Mouse (Mus musculus): Measurements from ENCODE around the gene Ptprk.

The Ptprk gene

GRCm38 (mm10) chr10:28074653-28075451 is at the start of gene Ptprk:
Ptprk (plus strand) TSS chr10:28074820.
- DNase-seq = peak; percentile 75 to 86

DNA sequence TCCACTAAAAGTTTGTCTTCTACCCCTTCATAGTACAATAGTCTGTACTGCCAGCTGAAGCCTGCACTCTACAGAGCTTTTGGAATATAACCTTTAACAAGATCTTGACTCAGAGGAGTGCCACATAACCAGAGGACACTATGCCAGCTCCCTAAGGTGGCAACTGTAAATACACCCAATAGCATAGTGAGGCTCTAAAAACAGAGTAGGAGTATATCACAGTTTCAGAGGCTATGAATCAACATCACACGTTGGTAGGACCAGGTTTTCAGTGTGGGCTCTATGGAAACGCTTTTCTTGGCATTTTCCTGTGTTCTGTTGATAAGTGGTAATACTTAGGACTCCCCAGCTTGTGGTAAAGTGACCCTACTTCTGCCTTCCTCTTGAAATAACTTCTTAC is 46.8 kb upstream of the Ptprk start:
- DNase-seq = no peak

DNA sequence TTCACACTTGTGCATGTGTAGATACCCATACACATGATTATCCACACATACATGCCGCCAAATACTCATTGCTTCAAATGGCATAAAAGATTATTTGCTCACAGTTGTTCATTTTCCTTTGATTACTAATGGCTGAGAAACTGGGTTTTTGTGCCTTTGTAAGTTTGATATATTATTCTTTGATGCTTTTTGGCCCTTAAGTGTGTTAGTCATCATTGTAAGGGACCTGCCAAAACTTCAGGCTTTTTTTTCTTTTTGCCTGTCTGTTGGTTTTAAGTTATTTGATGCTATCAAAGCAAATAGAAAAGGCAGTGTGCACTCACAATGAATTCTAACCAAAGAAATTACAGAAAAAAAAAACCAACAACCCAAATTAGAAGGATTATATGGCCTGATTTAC is 38.2 kb upstream of the Ptprk start:
- DNase-seq = no peak

DNA sequence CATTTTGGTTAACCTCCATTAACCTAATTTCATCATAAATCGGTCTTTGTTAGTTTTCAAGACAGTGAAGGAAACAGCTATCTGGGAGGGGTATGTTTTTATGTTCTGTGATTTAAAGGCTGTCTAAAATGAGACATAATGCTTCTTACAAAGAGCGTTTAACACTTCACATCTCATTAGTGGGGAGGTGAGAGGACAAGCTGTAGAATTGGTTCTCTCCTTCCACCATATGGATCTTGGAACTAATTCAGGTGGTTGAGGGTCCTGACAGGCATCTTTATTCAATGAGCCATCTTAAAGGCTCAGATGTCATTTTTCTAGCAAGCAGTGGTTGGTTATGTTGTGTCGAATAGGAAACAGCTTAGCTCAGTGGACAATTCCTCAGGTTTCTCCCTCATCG is 19.9 kb upstream of the Ptprk start:
- DNase-seq = no peak

DNA sequence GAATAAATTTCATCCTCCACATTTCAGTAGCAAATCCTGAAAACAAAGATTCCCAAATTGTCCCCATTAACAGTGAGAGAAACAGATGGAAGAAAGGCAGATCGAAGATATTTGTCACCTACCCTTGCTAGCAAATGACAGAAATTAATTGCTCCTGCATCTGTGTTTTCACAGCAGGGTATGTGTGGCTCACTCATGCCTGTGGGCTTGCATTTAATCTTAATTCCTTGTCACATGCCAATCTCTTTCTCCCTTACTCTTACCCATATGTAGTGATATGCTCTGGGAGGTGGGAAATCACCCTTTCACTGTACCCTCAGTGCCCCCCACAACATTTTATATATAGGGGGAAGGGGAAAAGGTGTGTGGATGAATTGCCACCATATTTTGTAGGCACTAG is 15.4 kb upstream of the Ptprk start:
- DNase-seq = no peak

- DNase-seq = no peak
Measured at GRCm38 (mm10) chr10:28067997-28068396, 6.6 kb upstream of the Ptprk start.

DNA sequence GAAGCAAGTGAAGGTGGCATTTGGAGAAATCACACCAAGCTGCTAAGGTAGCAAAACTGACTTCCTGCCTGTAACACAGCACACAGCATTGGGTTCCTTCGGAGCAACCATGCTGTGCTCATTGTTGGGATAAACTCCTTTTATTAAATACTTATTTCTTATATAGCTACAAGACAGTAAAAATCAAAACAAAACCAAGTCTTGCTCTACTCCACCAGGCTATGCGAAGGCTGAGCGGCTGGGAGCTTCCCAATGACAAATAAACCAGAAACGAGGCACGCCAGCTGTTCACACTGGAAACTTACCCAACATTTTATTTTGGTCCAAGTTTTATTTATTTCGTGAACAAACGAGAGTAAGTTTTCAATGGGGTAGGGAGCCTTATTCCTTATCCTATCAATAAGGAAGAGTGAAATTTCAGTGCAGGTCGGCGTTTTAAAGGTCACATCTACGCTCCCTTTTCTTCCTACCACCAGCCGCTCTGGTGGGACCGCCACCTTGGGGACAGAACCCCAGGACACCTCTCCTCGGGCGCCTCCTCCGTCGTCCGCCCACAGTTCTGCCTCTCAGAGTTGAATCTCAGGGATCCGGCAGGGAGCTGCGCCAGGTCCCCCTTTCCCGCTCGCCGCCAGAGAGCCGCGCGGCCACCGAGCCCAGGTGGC is 498 bp upstream of the Ptprk start:
- peak in 1 of 2 experiments; percentile 8 for DNase-seq

DNA sequence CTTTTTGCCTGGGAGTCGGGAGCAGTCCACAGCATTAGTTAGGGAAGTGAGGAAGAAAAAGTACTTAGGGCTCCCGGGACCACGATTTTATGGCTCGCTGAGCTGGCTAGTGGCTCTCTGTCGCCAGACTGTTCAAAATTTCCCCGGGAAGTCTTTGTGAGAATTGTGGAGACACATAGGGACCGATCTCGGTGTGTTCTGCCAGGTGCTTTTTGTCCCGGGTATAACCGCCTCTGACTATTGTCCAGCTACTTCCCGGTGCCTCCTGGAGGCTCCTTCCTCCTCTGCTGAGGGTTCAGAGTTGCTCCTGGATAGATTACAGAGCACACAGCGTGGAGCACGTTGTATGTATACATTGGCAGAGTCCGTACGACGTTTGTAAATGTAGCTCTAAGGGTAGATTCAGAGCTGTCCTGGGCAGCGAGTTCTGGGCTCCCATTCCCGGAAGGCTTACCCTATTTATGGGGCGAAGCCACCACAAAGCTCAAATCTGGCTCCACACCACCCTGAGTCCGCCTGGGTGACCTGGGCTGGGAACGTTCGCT is 943 bp downstream of the Ptprk start:
- peak; percentile 22 to 32 for DNase-seq

- peak; percentile 27 to 28 for DNase-seq
Measured at GRCm38 (mm10) chr10:28076036-28076855, 1.6 kb downstream of the Ptprk start.

DNA sequence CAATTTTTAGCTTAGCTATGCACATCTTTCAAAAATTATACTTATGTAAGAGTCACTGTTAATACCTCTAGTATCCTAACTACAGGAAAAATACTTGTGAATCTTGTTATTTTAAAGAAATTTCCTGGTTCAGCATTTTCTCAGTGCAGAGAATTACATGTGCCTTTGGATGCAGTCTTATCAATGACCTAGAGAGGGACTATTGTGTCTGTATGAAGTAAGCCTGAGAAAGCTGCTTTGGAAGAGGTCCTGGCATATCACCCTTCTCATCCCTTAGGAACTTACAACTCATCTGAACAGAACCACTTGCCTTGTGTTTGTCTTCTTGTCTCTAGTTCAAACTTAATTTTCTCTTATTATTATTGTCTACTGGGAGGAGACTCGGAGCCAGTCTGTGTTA is 3.6 kb downstream of the Ptprk start:
- no peak for DNase-seq

- no peak for DNase-seq
Measured at GRCm38 (mm10) chr10:28081221-28081620, 6.6 kb downstream of the Ptprk start.

- DNase-seq = no peak
Measured at GRCm38 (mm10) chr10:28083183-28083582, 8.6 kb downstream of the Ptprk start.

DNA sequence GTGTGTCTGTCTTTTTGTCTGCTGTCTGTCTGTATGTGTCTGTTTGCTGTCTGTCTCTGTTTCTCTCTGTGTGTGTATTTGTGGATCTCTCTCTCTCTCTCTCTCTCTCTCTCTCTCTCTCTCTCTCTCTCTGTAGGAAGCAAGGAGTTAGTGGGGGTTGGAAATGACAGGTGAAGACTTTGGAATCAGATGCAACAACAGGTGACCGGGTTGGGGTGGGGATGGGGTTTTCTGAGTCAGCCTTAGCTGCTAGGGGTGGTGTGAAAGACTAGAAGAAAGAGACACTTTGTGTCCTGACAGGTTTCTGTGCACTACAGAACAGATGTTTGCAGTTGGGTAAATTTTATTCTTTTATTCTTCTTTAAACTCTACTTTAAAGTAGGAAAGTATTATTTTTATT is 9.0 kb downstream of the Ptprk start:
- no peak for DNase-seq

- DNase-seq = no peak
Measured at GRCm38 (mm10) chr10:28087341-28087740, 12.7 kb downstream of the Ptprk start.

- no peak for DNase-seq
Measured at GRCm38 (mm10) chr10:28087749-28088148, 13.1 kb downstream of the Ptprk start.

GRCm38 (mm10) chr10:28096007-28096406 is 21.4 kb downstream of the Ptprk start:
- DNase-seq = no peak

DNA sequence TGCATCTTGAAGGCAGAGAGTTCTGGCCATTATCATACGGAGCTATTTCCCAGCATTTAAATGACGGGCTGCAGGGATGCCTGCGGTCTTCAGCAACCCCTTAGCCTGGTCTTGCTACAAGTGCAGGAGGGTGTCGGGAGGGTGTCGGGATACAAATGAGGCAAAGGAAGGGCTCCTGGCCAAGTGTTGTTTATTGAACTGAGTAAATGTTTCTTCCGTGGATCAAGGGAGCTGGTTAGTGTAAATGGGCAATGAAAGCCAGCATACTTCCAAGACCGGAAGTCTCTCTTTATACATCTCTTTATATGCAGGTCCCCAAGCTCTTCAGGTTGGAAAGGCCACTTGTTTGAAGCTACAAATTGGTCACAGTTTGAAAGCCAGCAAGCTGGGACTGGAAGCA is 23.0 kb downstream of the Ptprk start:
- DNase-seq = no peak

GRCm38 (mm10) chr10:28098923-28099322 is 24.3 kb downstream of the Ptprk start:
- no peak for DNase-seq

DNA sequence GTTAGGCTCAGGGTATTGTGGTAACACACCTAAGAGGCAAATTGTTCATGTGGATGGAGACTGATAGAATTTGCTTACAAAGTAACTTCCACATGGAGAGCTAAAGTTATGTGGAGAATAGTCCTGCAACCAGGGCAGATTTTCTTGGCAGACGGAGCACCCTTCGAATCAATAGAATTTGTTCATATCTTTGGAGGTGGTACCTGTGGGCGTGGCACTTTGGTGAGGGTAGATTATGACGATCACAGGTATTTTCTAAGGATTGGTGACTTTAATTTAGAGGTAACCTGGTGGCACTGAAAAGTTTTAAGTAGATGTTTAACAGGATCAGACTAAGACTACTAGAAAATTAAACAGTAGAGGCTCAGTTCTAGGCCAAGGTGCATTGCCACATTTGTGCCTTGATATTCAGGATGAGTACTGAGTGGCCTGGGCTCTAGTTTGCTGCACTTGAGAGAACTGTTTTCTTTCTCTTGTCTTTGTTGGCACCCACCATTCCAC is 28.8 kb downstream of the Ptprk start:
- DNase-seq = no peak

DNA sequence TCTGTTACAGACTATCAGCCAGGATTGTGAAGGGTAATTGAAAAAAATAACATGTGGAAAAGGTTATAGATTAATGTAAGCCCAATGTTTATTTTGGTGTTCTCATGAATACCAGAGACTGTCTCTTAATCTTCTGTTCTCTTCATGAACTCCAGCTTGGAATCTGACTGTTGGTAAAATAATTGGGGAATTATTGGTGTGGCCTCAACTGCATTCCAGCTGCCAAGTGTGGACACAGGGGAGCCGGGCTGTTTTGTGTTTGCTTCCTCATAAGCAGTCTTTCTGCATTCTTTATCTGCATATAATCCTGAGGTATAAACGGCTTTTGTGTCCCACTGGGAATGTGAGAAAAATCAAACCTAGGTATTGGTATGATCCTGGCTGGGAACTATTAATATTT is 29.3 kb downstream of the Ptprk start:
- DNase-seq = no peak

GRCm38 (mm10) chr10:28105247-28105646 is 30.6 kb downstream of the Ptprk start:
- DNase-seq = no peak

GRCm38 (mm10) chr10:28112826-28113589 is 38.4 kb downstream of the Ptprk start:
- no peak for DNase-seq

All from cerebellum, postnatal 25 days (tissue).